Mouse (Mus musculus) lung, postnatal 0 days (tissue): ENCODE data around the gene Prpf4b.

Experiments
- CTCF ChIP-seq: IDR thresholded peaks from 2 replicates; pipeline ENCODE4 v1.5.1; 2016; ENCODE audit warnings: antibody characterized with exemption, mild to moderate bottlenecking
- EP300 ChIP-seq: IDR thresholded peaks from 2 replicates; pipeline ENCODE4 v1.6.1; 2016; ENCODE audit warnings: antibody characterized with exemption, mild to moderate bottlenecking, control low read depth

DNA sequence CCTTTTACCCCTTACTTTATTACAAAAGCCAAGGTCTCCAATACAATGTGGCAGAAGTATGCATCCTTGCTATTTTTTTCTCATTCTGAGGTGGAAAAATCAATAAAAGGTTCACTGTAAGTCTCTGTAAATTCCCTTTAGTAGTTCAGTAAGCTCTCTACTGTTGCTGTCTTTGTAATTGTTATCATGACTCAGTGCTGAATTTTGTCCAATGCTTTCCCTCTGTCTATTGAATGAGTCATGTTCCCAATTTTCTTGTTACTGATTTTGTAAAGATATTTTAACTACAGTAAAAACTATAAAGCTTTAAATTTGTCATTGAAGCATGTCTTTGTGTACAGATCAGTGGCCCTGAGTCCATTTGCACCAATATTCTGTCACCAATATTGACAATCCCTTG lies 67.3 kb downstream of the Prpf4b start:
- no peak for TF ChIP-seq EP300
- no peak for TF ChIP-seq CTCF
